Mouse (Mus musculus) heart, adult 18-20 months (tissue): ENCODE data around the gene Phgr1. TPM values are rescaled to one million over a fixed set of nuclear protein-coding genes. Genes with fewer than 3 reads are reported as not detected.
A peak's percentile ranks its signal among the peaks of the same experiment; 100 is the strongest.

Experiments
- DNase-seq, 2 experiments: peaks; one replicate each; pipeline ENCODE4 v3.0.0; 2021 to 2022; ENCODE audit warnings: mixed read lengths in 1 of 2
- total RNA-seq, 2 experiments: library from RNA; stranded (reverse); gene quantifications; 2 replicates each; pipeline ENCODE4 v1.2.3; 2021

Gene Phgr1
- total RNA-seq, 2 experiments from 2014 or later: not detected

- peak; percentile 93 to 94 for DNase-seq
Observed at GRCm38 (mm10) chr2:118779504-118780480, 7.2 kb downstream of the Phgr1 start, which contains the start of gene Disp2. Disp2 (plus strand) TSS chr2:118779719.

DNA sequence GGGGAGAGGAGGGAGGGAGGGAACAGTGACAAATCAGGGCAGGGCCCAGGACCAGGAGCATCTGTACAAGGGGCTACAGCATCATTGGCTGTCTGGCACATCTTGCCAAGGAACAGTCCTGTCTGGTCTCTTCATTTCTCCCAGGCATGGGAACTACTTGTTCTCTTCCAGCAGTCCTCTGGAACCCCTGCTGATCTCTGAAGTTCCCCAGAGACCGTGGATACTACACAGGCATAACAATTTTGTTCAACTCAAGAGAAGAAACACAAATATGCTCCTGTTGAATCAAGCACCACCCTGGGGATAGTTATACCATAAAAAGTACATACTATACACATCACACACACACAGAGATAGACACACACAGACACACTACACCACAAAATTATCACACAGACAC lies 8.5 kb downstream of the Phgr1 start:
- no peak for DNase-seq

- no peak for DNase-seq
Observed at GRCm38 (mm10) chr2:118782303-118782702, 9.7 kb downstream of the Phgr1 start.

DNA sequence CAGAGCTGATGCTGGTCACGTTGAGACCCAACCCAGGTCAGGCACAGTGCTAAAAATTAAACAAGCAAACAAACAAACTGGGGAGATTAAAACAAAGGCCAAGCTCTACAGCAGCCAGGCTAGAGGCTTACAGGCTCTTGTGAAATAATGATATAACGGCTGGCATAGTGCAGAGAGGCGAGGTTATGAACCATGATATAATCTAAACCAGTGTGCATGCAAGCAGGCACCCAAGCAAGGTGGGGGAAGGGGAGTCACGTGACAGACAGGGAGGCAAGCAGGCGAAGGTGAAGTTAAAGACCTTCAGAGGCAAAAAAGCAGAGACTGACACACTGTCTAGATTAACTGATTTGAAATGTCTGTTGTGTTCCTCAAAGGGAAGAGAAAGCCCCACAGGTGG lies 10.5 kb downstream of the Phgr1 start:
- DNase-seq: no peak

DNA sequence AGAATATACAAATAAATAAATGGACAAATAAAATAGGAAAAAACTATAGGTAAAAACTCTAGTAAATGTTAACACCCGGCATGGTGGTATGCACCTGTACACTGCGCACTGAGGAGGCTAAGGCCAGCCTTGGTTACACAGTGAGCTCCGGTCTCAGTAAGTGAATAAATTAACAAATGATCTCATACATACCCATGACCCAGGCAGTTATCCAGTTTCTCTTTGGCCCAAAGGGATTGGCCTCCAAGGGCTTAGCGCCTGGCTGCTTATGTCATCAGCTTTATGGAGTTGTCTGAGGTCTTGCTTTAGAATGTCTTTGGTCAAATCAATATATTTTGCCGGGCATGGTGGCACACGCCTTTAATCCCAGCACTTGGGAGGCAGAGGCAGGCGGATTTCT lies 11.1 kb downstream of the Phgr1 start:
- DNase-seq: no peak

DNA sequence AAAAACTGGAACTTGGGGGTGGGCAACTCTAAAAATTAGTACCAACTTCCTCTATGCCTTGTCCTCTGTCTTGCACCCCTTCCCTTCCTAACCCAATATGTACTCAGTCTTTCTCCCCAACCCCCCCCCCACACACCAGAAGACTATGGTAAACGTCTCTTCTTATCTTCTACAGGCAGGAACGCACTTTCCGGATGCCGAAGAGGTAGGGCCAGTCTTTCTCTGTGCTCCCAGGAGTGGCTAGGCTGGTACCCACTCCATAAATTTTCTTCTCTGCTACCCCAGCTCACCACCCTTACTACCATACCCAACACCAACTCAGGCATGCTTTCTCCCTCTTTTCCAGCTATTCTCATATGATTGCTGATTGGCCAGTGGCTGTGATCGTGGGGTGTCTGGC lies 14.0 kb downstream of the Phgr1 start:
- no peak for DNase-seq

- DNase-seq: peak in 1 of 2 experiments; percentile 9
Observed at GRCm38 (mm10) chr2:118789501-118789900, 16.9 kb downstream of the Phgr1 start.

DNA sequence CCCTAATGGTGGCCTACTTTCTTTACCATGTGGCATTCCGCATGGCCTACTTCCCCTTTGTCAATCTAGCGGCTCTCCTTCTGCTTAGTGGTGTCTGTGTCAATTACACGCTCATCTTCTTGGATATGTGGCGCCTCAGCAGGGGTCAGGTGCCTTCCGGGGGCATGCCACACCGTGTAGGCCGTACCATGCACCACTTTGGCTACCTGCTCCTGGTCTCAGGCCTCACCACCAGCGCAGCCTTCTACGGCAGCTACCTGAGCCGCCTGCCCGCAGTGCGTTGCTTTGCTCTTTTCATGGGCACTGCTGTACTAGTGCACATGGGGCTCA lies 17.6 kb downstream of the Phgr1 start:
- DNase-seq: no peak

GRCm38 (mm10) chr2:118790551-118791525 lies 18.3 kb downstream of the Phgr1 start:
- peak; percentile 60 to 68 for DNase-seq

GRCm38 (mm10) chr2:118791591-118792258 lies 19.2 kb downstream of the Phgr1 start:
- no peak for DNase-seq

- DNase-seq: no peak
Observed at GRCm38 (mm10) chr2:118792259-118792613, 19.7 kb downstream of the Phgr1 start.

- no peak for DNase-seq
Observed at GRCm38 (mm10) chr2:118793636-118794035, 21.1 kb downstream of the Phgr1 start.

DNA sequence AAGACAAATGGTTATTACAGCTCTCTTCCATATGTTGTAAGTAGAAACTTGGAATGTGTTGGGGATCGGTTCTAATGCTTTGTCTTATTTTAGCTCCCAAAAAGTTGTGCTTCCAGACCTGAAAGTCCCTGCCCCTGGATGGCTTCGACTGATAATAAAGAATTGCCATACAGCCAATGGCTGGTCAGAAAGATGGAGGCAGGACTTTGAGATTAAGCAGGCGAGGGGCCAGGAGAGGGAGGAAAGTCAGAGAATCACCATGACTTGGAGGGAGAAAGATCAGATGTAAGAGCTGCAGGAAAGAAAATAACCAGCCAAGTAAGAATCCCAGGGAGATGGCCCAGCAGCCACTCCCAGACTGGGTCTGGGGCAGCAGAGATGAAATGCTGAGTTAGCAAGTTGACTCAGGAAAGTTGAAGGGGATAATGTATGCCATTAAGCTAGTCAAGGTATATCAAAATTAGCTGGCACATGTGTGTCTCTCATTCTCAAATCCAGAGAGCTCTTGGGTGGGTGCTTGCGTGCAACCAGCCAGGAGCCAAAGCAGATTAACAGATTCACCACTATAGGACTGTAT lies 30.1 kb downstream of the Phgr1 start:
- no peak for DNase-seq

- no peak for DNase-seq
Observed at GRCm38 (mm10) chr2:118804474-118804873, 31.9 kb downstream of the Phgr1 start.

GRCm38 (mm10) chr2:118805137-118805536 lies 32.6 kb downstream of the Phgr1 start:
- no peak for DNase-seq

DNA sequence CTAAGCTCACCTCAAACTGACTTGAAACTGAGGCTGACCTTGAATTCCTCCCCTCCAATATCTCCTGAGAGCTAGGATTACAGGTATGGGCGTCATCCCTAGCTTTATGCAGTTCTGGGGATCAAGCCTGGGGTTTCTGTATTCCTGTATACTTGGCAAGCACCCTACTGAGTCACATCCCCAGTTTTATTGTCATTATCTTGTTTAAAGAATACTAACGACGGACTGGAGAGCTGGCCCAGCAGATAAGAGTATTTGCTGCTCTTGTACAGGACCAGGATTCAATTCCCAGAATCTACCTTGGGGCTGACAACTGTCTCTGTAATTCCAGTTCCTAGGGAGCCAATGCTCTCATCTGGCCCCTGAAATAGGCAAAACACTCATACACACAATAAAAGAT lies 33.2 kb downstream of the Phgr1 start:
- no peak for DNase-seq

- DNase-seq: peak; percentile 59 to 78
Observed at GRCm38 (mm10) chr2:118806860-118807259, 34.3 kb downstream of the Phgr1 start.

GRCm38 (mm10) chr2:118810861-118811260 lies 38.3 kb downstream of the Phgr1 start:
- no peak for DNase-seq

- no peak for DNase-seq
Observed at GRCm38 (mm10) chr2:118812724-118813123, 40.2 kb downstream of the Phgr1 start.

GRCm38 (mm10) chr2:118813981-118814836 lies 41.6 kb downstream of the Phgr1 start, which contains the start of gene Knstrn:
Knstrn (plus strand) TSS chr2:118814003.
- peak; percentile 92 to 94 for DNase-seq

GRCm38 (mm10) chr2:118822800-118823199 lies 50.2 kb downstream of the Phgr1 start:
- no peak for DNase-seq
